Mouse (Mus musculus): ENCODE data around the gene Gm5724. TPM values are rescaled to one million over a fixed set of nuclear protein-coding genes. Genes with fewer than 3 reads are reported as not detected.

Gene Gm5724
- not detected for polyA plus RNA-seq (2017; shearing (Covaris generic))

DNA sequence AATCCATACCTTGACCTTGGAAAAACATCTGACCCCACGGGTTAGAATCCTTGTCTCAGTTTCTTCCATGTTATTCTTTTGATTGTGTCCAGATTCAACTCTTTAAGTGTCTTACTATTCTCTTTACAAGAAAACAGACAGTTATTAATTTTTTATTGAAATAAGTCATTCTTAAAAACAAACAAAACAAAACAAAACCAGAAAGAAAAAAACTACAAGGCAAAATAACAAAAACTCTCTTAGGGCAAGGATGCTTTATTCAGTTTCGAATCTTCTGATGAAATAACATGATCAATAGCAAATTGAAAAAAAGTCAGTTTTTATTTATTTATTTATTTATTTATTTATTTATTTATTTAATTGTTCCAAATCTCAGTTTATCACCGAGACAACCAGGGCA is at the start of gene Gm5724:
TSS of gene Gm5724 (minus strand) at position 101 of the 400 bp plus-strand sequence.

Other genes starting within 250 kb of the Gm5724 start
- gene Slco1c1, start 249.4 kb downstream of the Gm5724 start, polyA plus RNA-seq (2017; shearing (Covaris generic)), result not detected
- gene Slco1b2, start 144.3 kb downstream of the Gm5724 start, polyA plus RNA-seq (2017; shearing (Covaris generic)), result not detected
- gene Slco1a4, start 82.4 kb upstream of the Gm5724 start, polyA plus RNA-seq (2017; shearing (Covaris generic)), result 0.19 TPM
- not detected for gene Slco1a1, start 173.2 kb upstream of the Gm5724 start, polyA plus RNA-seq (2017; shearing (Covaris generic))
- not detected for gene Gm6614, start 237.6 kb upstream of the Gm5724 start, polyA plus RNA-seq (2017; shearing (Covaris generic))

All from effector memory CD4-positive, alpha-beta T cell, adult 5 months (primary cell).